Mouse (Mus musculus) kidney, adult 9 months (tissue): Measurements from ENCODE around the gene Kcnn3.

Experiments
- DNase-seq: peaks from one replicate; pipeline ENCODE4 v3.0.0; 2022

Kcnn3 gene

DNA sequence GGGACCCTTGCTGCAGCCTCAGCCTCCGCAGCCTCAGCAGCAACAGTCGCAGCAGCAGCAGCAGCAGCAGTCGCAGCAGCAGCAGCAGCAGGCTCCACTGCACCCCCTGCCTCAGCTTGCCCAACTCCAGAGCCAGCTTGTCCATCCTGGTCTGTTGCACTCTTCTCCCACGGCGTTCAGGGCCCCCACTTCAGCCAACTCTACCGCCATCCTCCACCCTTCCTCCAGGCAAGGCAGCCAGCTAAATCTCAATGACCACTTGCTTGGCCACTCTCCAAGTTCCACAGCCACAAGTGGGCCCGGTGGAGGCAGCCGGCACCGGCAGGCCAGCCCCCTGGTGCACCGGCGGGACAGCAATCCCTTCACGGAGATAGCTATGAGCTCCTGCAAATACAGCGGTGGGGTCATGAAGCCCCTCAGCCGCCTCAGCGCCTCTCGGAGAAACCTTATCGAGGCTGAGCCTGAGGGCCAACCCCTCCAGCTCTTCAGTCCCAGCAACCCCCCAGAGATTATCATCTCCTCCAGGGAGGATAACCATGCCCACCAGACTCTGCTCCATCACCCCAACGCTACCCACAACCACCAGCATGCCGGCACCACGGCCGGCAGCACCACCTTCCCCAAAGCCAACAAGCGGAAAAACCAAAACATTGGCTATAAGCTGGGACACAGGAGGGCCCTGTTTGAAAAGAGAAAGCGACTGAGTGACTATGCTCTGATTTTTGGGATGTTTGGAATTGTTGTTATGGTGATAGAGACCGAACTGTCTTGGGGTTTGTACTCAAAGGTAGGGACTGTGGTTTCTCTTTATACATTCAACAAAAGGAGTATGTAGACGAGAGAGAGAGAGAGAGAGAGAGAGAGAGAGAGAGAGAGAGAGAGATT is 896 bp downstream of the Kcnn3 start:
- DNase-seq = peak; percentile 30

DNA sequence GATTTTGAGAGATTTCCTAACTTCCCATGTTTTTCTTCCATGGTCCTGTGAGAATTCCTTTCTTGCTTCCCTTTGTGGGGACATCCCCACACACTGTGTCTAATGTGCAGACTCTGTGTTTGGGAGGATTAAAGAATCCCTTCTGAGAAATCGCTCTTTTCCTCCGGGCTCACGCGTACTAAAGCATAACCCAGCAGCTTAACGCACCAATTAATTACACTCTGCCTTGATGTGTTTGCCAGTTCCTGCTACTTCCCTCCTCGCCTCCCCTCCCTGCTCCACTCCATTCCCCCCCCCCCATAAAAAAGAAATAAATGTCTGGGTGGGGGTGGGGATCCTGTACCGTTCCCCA is 1.5 kb downstream of the Kcnn3 start:
- no peak for DNase-seq

DNA sequence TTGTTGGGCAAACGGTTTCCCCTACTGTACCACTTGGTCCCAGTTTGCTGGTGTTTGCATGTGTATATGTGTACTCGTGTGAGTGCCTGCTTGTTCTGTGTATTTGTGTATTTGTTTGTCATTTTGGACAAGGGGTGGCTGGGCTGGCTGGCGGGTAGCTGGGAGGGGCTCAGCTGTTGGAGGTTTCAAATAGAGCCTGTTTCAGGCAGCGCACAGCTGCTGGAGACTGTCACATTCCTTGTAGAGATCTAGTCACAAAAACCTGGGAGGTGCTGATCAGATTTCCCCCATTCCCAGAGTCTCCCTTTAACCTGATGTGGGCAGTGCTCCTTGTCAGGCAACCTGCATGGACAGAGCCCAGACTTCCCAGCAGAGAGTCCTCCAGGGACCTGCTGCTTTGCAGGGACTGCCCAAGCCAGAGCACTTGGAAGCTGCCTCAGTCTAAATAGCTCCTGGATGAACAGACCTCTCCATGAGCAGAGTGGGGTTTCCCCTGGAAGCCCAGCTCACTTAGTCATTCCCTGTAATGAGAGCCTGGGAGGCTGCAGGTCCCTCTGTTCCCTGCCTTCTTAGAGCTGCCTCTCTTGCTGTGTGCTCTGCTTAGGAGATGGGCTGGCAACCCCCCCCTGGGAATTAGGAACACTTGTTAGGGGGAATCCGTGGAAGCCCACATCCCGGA is 2.6 kb downstream of the Kcnn3 start:
- no peak for DNase-seq

DNA sequence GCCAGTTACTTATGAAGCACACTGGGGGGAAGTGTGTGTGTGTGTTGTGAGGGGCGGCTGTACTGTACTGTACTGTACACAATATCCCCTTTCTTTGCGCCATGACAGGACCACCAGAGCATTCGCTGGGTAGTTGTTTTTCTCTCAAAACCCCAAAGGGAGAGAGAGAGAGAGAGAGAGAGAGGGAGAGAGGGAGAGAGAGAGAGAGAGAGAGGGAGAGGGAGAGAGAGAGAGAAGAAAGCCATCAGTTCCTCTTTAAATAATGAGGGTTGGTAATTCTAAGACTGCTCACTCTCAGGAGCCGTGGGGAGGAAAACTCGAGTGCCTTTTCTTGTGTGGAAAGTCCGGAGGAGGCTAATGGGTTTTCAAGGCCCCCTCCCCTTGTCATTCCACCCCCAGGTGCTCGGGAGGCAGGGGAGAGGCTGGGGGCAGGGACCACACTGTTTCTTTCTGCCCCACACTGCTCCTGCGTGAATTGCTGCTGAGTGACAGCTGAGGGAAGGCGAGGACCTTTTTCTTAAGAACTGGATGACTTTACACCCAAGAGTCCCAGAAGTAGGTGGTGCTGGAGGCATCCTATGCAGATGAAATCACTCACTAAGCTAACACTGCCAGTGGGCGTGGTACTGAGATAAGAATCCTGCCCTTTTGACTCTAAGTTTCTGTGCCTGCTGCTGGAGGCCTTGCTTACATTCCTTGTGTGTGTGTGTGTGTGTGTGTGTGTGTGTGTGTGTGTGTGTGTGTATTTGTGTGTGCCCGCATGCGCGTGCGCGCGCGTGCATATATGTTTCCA is 6.5 kb downstream of the Kcnn3 start:
- DNase-seq = no peak

DNA sequence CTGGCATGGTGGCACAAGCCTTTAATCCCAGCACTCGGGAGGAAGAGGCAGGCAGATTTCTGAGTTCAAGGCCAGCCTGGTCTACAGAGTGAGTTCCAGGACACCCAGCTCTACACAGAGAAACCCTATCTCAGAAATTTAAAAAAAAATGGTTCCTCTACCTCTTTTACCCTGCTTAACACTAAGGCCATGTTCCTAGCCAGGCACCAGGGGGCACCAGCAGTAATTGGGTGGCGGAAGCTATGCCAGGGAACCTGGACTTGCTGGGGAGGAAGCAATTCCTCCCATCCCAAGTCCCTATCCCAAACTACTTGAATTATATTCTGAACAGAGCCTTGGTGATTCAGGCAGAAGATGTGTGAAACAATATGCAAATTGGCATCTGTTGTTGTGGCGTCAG is 9.8 kb downstream of the Kcnn3 start:
- no peak for DNase-seq

DNA sequence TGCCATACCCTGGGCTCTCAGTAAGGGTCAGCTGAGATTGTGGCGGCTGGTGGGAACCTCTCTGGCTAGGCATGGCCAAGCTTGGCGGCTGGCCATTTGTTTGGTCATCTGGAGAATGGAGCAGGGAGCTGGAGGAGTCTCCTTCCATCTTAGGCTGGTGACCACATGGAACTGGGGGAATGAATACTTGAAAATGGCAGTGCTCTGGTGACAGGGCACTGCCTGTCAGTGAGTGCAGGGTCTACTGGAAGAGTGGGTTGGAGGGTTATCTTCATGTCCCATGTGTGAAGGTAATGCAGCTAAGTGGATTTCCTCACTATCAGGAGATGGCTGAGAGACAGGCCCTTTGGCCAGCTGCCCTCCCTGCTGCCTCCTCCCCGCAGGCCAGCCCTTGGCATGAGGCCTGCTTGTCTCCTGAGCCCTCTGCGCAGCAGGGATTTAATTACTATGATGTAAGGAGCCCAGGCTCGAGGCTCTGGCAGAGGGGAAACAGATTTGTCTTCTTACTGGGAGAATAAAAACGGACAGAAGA is 14.7 kb downstream of the Kcnn3 start:
- no peak for DNase-seq

DNA sequence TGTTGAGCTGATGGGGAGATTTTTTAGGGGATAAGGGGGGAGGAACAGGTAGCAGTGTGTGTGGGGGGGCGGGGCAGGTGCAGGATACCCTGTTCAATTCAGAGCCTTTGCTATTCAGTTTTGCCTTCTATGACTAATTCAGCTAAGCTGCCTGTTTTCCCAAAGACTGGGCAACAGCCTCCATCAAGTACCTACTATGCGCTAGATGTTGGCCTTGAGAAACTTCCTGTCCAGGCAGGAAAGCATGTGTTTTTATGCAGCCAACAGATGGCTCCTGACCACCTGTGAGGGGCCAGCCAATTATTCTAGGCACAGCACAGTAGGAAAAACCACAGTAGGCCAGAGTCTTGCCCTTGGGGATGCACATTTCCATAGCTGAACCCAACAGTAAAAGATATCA is 15.2 kb downstream of the Kcnn3 start:
- no peak for DNase-seq

DNA sequence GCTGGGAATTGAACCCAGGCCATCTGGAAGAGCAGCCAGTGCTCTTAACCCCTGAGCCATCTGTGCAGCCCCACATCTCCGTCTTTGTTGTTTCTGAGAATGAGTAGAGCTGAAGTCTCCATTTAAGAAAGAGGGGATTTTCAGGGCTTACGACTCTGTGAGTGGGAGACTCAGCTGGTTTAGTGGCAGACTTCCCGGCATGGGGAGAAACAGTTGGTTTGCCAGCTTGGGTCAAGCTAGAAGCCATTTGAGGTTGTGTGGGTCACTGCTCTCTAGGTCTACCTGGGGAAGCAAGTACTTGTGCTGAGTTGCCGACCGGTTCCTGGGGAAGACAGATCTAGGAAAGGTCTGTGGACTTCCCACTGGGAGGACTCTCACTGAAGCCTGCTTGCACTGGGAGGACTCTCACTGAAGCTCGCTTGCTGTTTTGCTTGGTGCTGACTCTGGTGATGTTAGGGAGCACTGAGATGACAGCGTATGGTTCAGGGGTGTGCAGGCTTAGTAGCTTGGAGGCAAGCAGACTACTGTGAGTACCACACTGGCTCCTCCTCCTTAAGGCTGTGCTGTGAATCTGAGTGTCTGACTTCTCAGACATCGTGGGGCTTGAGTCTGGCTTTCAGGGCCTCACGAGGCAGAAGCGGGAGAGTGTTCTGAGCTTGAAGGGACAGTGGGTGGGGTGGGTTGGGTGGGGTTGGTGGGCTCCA is 19.2 kb downstream of the Kcnn3 start:
- DNase-seq = no peak

DNA sequence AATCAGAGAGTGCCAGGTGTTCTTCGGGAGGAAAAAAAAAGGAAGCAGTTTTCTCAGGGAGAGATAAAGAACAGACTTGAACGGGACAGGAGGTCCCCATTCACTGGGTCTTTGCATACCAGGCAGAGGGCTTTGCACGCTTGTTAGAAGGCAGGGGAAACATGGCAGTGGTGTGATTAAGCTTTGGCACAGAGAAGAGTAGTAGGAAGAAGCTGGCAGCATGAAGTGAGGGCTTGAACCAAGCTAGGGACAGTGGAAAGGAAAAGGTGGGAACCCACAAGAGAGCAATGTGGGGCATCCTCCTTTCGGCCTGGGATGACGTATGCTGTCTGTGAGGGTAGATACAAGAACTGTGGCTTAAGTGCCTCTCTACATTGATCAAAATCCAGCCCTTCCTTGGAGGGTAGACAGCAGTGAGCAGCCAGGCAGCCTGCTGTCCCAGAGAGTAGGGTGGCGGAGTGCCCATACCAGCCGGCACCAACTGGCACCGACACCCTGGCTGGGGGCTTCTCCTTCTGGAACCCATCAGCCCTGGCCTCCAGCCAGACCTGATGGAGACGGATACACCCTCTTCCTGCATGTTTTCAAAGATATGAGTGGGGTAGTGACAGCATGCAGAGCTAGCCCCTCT is 19.9 kb downstream of the Kcnn3 start:
- no peak for DNase-seq

DNA sequence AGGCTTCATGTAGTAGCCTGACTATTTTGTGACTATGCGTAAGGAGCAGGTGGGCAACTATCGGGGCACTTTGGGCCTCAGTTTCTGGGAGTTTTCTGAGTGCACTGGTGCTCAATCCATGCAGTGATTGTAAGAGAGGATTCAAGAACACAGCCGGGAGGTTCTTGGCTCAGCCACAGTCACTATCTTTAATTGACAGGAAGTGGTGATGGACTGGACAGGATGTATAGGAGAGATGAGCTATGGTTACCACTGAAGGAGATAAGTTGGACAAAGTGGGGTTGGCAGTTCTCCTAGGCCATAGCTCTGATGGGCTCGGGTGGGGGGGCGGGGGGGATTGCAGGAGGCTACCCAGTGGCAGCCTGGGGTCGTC is 20.4 kb downstream of the Kcnn3 start:
- DNase-seq = no peak

DNA sequence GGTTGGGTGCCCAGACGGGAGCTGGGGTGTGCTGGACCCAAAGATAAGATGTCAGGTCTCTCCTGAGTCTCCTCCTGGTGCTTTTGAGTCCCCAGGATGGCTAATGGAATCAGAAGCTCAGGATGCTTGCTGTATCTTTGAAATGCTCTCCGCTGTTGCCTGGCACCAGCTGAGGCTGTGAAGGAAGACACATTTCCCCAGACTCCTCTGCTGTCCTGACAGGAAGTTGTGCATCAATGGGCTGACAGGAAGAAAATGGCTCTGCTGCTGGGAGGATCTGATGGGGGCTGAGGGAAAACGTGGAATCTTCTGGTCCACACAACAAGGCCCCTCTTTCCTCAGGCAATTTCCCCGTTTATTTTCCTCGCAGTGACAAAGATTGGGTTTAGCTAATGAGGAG is 27.0 kb downstream of the Kcnn3 start:
- no peak for DNase-seq

DNA sequence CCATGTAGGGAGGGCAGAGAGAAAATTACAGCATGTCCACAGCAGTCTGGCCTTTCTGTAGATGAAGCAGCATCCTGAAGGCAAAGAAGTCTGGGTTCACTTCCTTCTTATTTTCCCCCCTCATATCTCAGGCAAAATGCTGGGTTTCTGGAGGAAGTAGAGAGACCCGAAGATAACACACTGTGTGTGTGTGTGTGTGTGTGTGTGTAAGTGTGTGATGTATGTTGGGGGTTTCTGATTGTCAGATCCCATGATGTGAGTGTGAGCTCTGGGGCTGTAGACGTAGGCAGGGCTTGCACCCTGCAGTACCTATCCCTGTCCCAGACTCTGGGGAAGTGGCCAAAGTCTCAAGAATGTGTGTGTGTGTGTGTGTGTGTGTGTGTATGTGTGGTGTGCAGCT is 28.8 kb downstream of the Kcnn3 start:
- no peak for DNase-seq

DNA sequence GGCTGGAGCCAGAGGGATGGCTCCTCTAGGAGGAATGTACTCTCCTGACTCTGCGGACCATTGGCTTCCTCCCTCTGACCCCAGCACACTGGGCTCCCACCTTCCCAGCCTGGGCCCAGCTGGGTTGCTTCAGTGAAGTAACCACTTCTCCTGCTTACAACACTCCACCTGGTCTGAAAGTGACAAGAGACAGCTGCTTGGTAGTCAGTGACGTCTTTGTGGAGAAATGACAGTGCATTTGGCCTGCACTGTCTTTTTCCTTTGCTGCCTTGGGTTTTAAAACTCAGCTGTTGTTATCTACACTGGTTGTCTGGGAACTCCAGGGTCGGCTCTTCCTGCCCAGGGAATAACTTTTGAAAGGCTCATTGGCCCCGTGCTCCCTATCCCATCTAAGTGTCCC is 29.5 kb downstream of the Kcnn3 start:
- DNase-seq = peak; percentile 16

DNA sequence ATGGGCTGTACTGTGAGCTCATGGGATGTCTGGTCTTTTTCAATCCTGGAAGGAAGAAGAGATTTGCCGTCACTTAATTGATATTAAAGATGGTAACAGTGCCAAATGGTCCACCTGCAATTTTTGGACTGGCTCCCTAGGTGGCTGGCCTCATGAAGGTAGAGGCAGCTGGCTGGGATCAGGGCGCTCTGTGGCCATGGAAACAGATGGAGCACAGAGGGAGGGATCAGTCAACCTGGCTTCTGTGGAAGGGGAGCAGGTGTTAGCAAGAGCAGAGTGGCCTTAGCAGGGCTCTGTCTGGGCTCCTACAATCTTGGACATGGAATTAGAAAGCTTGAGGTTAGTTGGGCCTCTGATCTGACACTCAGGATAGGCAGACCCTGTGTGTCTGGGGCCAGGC is 31.9 kb downstream of the Kcnn3 start:
- DNase-seq = no peak

DNA sequence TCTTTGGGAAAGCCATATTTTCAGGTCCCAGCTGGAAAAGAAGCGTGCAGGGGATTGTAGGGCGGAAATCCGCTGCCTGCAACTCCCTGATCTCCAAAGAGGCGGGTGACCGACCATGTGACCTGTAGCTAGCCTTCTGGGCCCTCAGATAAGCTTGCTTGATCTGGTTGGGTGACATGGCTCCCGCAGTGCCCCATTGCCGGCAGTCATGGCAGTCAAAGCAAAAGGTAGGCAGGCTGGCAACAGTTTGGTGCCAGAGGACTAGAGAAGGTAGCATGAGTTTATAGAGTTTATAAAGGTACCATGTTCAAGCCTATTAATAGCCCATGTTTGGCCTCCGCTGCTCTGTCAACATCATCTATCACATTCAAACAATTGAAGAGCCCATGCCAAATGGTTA is 33.5 kb downstream of the Kcnn3 start:
- no peak for DNase-seq

DNA sequence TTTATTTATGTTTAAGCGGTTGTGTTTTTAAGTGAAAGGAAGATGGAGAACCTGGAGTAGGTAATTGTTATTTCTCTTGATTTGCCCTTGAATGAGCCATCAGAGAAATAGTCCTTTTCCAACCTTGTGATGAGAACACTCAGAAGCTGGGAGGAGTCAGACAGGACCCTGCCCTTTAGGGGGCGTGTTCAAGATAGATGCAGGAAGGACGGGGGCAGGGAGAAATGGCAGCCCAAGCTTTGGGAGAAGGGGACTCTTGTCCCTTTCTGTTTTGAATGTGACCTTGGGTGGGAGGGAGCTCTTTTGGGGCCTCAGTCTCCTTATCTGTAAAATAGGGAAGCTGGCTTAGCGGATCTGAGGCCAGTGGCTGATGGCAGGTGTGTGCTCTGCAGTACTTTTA is 34.0 kb downstream of the Kcnn3 start:
- DNase-seq = no peak

DNA sequence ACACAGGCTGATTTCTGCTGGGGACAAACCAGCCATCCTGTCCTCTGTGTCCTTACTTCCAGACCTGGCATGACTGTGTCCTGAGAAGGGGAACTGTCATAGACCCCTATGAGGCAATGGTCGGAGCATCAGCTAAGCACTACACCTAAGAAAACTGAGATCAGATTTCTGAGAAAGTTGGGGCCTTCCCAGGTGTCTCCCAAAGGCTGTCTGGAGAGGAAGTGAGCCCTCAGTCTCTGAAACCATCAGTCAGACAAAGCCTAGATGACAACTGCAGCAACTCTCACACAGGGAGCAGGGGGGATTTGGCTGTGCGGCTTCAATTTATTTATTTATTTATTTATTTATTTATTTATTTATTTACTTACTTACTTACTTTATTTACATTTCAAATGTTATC is 34.6 kb downstream of the Kcnn3 start:
- DNase-seq = no peak

DNA sequence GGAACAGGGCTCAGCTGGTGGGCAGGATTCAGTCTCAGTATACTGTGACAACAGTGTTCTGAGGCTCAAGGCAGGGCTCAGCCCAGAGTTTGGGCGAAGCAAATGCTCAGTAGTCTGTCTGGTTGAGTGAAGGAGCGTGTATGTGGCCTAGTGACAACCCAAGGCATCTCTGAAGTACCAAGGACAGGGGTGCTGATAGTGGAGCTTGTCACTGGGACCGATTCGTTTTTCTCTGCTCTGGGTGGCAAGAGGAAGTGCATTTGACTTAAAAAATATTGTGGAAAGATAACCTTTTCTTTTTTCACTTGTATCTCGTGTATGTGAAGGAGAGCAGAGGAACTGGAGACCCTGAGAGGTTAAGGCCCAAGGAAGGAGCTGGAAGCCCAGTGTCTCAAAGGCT is 37.8 kb downstream of the Kcnn3 start:
- no peak for DNase-seq

DNA sequence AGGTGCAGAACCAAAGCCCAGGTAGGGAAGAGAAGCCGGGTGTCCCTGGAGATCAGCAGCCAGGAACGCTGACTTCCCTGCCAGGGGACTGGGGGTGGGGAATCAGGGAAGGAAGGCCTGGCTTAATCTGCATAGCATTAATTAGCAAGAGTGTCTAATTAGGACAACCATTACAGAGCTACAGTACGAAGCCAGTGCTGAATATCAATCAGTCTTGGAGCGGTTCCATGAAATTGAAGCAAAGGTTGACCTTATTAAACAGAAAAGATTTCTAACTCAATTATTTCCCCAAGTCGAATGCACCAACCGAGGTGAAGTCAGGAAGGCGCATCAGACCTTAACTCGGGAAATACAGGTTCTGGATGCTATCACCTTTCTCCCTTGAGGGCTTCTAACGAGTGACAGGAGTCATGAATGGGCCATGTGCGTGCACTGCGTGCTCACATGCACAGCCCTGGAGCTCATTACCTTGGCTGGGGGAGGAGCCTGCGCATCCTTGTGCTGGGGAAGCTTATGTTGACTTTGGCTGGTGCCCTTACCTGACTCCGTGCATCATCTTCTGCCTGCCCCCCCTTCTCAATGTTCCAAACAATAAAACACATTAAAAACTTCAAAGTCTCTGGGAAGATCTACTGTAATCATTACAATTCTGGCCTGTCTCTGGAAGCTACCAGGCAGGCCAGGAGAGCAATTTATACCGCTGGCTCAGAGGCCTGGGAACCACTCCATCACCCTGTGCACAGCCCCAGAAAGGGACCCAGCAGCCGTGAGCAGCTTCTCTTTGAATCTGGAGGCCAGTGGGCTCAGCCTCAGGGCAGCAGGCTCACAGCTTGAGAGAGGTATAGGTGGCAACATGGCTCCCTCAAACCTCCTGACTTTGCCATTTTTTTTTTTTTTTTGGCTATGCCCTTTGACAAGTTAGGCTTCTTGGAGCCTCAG is 39.3 kb downstream of the Kcnn3 start:
- DNase-seq = no peak

DNA sequence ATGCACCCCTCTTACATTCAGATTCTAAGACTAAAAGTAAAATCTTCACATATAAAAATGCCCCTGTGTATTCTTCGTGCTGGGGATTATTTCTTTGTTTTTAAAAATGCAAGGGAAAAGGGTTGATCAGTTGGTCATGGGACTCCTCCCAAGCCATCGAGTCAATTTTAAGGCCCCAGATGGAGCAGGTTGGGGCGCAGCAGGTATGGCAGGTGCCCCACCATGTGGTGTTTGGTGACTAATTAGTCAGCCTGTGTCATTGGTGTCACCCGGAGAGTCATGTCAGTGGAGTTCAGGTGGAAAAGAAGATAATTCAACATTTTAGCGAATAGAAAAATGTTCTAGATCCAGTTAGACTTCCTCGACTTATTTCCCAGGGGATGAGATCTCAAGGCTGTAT is 41.4 kb downstream of the Kcnn3 start:
- no peak for DNase-seq

DNA sequence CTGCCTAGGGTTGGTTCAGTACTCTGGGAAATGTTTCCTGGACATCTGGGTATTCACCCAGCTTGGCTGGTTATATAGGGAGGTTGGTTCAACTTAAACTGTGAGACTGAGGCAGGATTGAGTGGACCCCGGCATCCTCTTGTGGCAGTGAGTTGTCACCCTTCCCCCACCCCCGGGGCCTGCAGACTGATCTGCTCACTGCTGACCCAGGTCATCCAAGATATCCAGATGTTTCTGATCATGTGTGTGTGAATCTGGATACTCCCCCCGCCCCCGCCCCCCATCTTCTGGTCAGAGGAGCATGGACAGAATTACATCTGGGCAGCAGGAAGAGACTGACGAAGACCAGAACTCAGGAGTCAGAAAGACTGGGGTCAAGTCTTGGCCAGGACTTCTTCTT is 45.4 kb downstream of the Kcnn3 start:
- DNase-seq = no peak
